Mouse (Mus musculus): ENCODE measurements at regions not wholly inside any gene's neighbourhood (a gene's known extent, or its start where the extent isn't known, plus 50 kb on each side); places are given as distances from the start of the nearest gene placed in this dataset.

GRCm38 (mm10) chr2:51349614-51350013 is 200.7 kb upstream of the Rnd3 start:
- H3K9ac ChIP-seq (ENCODE audit: low read depth, low read length): no peak overlapping the region
- H3K4me3 ChIP-seq (replicated peaks; ENCODE audit: low read depth, low read length): no peak overlapping the region
- no peaks in the 10 kb centered on the region for H3K9me3 ChIP-seq (replicated peaks; ENCODE audit: low read length)
- H3K4me1 ChIP-seq (replicated peaks; ENCODE audit: insufficient read depth, low read length): no peaks in the 10 kb centered on the region
- no peak overlapping the region for H3K4me2 ChIP-seq (ENCODE audit: low read length)
- H3K27me3 ChIP-seq (ENCODE audit: insufficient read depth, low read length): no peaks in the 10 kb centered on the region
- H3K27ac ChIP-seq: no peak overlapping the region
- H3K36me3 ChIP-seq (ENCODE audit: insufficient read depth, low read length): no peaks in the 10 kb centered on the region
- TF ChIP-seq CTCF (IDR thresholded peaks at IDR 0.05; ENCODE audit: low read depth): no peak
- no peak for DNase-seq (ENCODE audit: low spot score)
- no peak for ATAC-seq (replicated peaks; ENCODE audit: low FRiP score, low read depth)
- 72% methylated on average over 2 of the region's 2 CpGs for WGBS

GRCm38 (mm10) chr2:51348774-51349173 is 199.9 kb upstream of the Rnd3 start:
- ATAC-seq (replicated peaks; ENCODE audit: low FRiP score, low read depth) (no peak), DNase-seq (ENCODE audit: low spot score) (no peak)
- H3K4me2 ChIP-seq (ENCODE audit: low read length): no peak overlapping the region
- H3K36me3 ChIP-seq (ENCODE audit: insufficient read depth, low read length): no peaks in the 10 kb centered on the region
- no peak for TF ChIP-seq CTCF (IDR thresholded peaks at IDR 0.05; ENCODE audit: low read depth)
- no peak overlapping the region for H3K4me3 ChIP-seq (replicated peaks; ENCODE audit: low read depth, low read length)
- no peak overlapping the region for H3K27ac ChIP-seq
- H3K27me3 ChIP-seq (ENCODE audit: insufficient read depth, low read length): no peaks in the 10 kb centered on the region
- H3K4me1 ChIP-seq (replicated peaks; ENCODE audit: insufficient read depth, low read length): no peaks in the 10 kb centered on the region
- 84% methylated on average over 2 of the region's 2 CpGs for WGBS
- H3K9ac ChIP-seq (ENCODE audit: low read depth, low read length): no peak overlapping the region
- no peaks in the 10 kb centered on the region for H3K9me3 ChIP-seq (replicated peaks; ENCODE audit: low read length)

GRCm38 (mm10) chr2:51347086-51347485 is 198.2 kb upstream of the Rnd3 start:
- Histone ChIP-seq H3K4me1 (replicated peaks; ENCODE audit: insufficient read depth, low read length) (no peaks in the 10 kb centered on the region), H3K9ac (ENCODE audit: low read depth, low read length) (no peak overlapping the region), H3K9me3 (replicated peaks; ENCODE audit: low read length) (no peaks in the 10 kb centered on the region), H3K4me3 (replicated peaks; ENCODE audit: low read depth, low read length) (no peak overlapping the region), H3K27ac (no peak overlapping the region), H3K4me2 (ENCODE audit: low read length) (no peak overlapping the region), H3K36me3 (ENCODE audit: insufficient read depth, low read length) (no peaks in the 10 kb centered on the region), H3K27me3 (ENCODE audit: insufficient read depth, low read length) (no peaks in the 10 kb centered on the region)
- ATAC-seq (replicated peaks; ENCODE audit: low FRiP score, low read depth) (no peak), DNase-seq (ENCODE audit: low spot score) (no peak)
- no peak for TF ChIP-seq CTCF (IDR thresholded peaks at IDR 0.05; ENCODE audit: low read depth)
- 90% methylated on average over 1 of the region's 1 CpGs for WGBS

- Histone ChIP-seq H3K4me3 (replicated peaks; ENCODE audit: low read depth, low read length) (no peak overlapping the region), H3K27ac (no peak overlapping the region), H3K9ac (ENCODE audit: low read depth, low read length) (no peak overlapping the region), H3K36me3 (ENCODE audit: insufficient read depth, low read length) (no peaks in the 10 kb centered on the region), H3K4me2 (ENCODE audit: low read length) (no peak overlapping the region), H3K27me3 (ENCODE audit: insufficient read depth, low read length) (no peaks in the 10 kb centered on the region), H3K9me3 (replicated peaks; ENCODE audit: low read length) (no peaks in the 10 kb centered on the region), H3K4me1 (replicated peaks; ENCODE audit: insufficient read depth, low read length) (no peaks in the 10 kb centered on the region)
- WGBS: 71% methylated on average over 1 of the region's 1 CpGs
- ATAC-seq (replicated peaks; ENCODE audit: low FRiP score, low read depth): no peak
- no peak for DNase-seq (ENCODE audit: low spot score)
- no peak for TF ChIP-seq CTCF (IDR thresholded peaks at IDR 0.05; ENCODE audit: low read depth)
These were observed 193.5 kb upstream of the Rnd3 start for GRCm38 (mm10) chr2:51342421-51342820.

- Histone ChIP-seq H3K4me3 (replicated peaks; ENCODE audit: low read depth, low read length) (no peak overlapping the region), H3K36me3 (ENCODE audit: insufficient read depth, low read length) (no peaks in the 10 kb centered on the region), H3K9ac (ENCODE audit: low read depth, low read length) (no peak overlapping the region), H3K27ac (no peak overlapping the region), H3K9me3 (replicated peaks; ENCODE audit: low read length) (no peaks in the 10 kb centered on the region), H3K27me3 (ENCODE audit: insufficient read depth, low read length) (no peaks in the 10 kb centered on the region), H3K4me1 (replicated peaks; ENCODE audit: insufficient read depth, low read length) (no peaks in the 10 kb centered on the region), H3K4me2 (ENCODE audit: low read length) (no peak overlapping the region)
- DNase-seq (ENCODE audit: low spot score) (no peak), ATAC-seq (replicated peaks; ENCODE audit: low FRiP score, low read depth) (no peak)
- 73% methylated on average over 6 of the region's 6 CpGs for WGBS
- TF ChIP-seq CTCF (IDR thresholded peaks at IDR 0.05; ENCODE audit: low read depth): no peak
These were observed 185.5 kb upstream of the Rnd3 start for GRCm38 (mm10) chr2:51334437-51334836.

- no peak overlapping the region for H3K9ac ChIP-seq (ENCODE audit: low read depth, low read length)
- WGBS: 57% methylated on average over 8 of the region's 8 CpGs
- no peaks in the 10 kb centered on the region for H3K36me3 ChIP-seq (ENCODE audit: insufficient read depth, low read length)
- H3K4me1 ChIP-seq (replicated peaks; ENCODE audit: insufficient read depth, low read length): no peaks in the 10 kb centered on the region
- DNase-seq (ENCODE audit: low spot score): no peak
- ATAC-seq (replicated peaks; ENCODE audit: low FRiP score, low read depth): no peak
- H3K27ac ChIP-seq: no peak overlapping the region
- no peaks in the 10 kb centered on the region for H3K9me3 ChIP-seq (replicated peaks; ENCODE audit: low read length)
- H3K27me3 ChIP-seq (ENCODE audit: insufficient read depth, low read length): no peaks in the 10 kb centered on the region
- H3K4me2 ChIP-seq (ENCODE audit: low read length): no peak overlapping the region
- no peak overlapping the region for H3K4me3 ChIP-seq (replicated peaks; ENCODE audit: low read depth, low read length)
- TF ChIP-seq CTCF (IDR thresholded peaks at IDR 0.05; ENCODE audit: low read depth): no peak
These were observed 178.2 kb upstream of the Rnd3 start for GRCm38 (mm10) chr2:51327081-51327480.

GRCm38 (mm10) chr2:51321676-51322075 is 172.8 kb upstream of the Rnd3 start:
- no peaks in the 10 kb centered on the region for H3K9me3 ChIP-seq (replicated peaks; ENCODE audit: low read length)
- H3K27me3 ChIP-seq (ENCODE audit: insufficient read depth, low read length): no peaks in the 10 kb centered on the region
- H3K9ac ChIP-seq (ENCODE audit: low read depth, low read length): no peak overlapping the region
- ATAC-seq (replicated peaks; ENCODE audit: low FRiP score, low read depth) (no peak), DNase-seq (ENCODE audit: low spot score) (no peak)
- TF ChIP-seq CTCF (IDR thresholded peaks at IDR 0.05; ENCODE audit: low read depth): no peak
- no peak overlapping the region for H3K27ac ChIP-seq
- no peaks in the 10 kb centered on the region for H3K4me1 ChIP-seq (replicated peaks; ENCODE audit: insufficient read depth, low read length)
- 80% methylated on average over 5 of the region's 5 CpGs for WGBS
- no peak overlapping the region for H3K4me3 ChIP-seq (replicated peaks; ENCODE audit: low read depth, low read length)
- no peak overlapping the region for H3K4me2 ChIP-seq (ENCODE audit: low read length)
- no peaks in the 10 kb centered on the region for H3K36me3 ChIP-seq (ENCODE audit: insufficient read depth, low read length)

Data from kidney, postnatal 0 days (tissue).